Mouse (Mus musculus): ENCODE data around the gene Pdia5. TPM values are rescaled to one million over a fixed set of nuclear protein-coding genes. Genes with fewer than 3 reads are reported as not detected.

Gene Pdia5
- total and polyA plus RNA-seq, 3 experiments = not detected

DNA sequence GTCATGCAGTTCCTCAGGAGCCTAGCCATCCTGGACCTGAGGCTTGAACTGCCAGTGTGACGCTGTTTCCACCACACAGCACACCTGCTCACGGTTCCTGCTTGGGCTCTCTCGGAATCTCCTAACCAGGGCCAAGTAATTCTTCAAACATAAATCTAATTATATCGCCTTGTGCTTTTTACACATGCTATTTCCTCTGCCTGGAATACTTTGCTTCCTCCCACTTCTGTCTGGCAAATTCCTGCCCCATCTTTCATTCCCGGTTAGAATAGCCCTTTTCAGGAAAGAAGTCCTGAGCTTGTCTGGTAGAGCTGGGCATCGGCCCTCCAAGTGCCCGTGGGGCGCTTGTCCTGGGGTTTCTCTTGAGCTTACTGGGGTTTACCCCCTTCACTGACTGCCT lies 47.0 kb upstream of the Pdia5 start:
- Histone ChIP-seq H3K79me2 (ENCODE audit: control insufficient read depth, insufficient read depth, low read length, poor library complexity) (no peaks in the 10 kb centered on the region), H3K4me3 (ENCODE audit: control insufficient read depth in 1 of 2, insufficient read depth in 1 of 2, low read depth in 2 of 2, low read length in 2 of 2) (no peak overlapping the region), H3K9me3 (replicated peaks; ENCODE audit: insufficient read depth, low read length) (no peaks in the 10 kb centered on the region), H3K9ac (ENCODE audit: control insufficient read depth, low read depth, low read length, poor library complexity, severe bottlenecking) (no peak overlapping the region), H3K27me3 (ENCODE audit: control insufficient read depth in 1 of 2, insufficient read depth in 2 of 2, low read length in 2 of 2) (no peaks in the 10 kb centered on the region), H3K36me3 (ENCODE audit: control insufficient read depth in 1 of 2, insufficient read depth in 2 of 2, low read length in 2 of 2) (no peaks in the 10 kb centered on the region), H3K27ac (ENCODE audit: control insufficient read depth, low read depth, low read length) (no peak overlapping the region), H3K4me1 (ENCODE audit: control insufficient read depth in 1 of 2, insufficient read depth in 2 of 2, low read length in 2 of 2) (no peaks in the 10 kb centered on the region)
- DNase-seq (ENCODE audit: low read depth, low spot score) = no peak
- TF ChIP-seq TAL1 (IDR thresholded peaks at IDR 0.05; ENCODE audit: low read length) (no peak), ETS1 (IDR thresholded peaks at IDR 0.05; ENCODE audit: low read depth, low read length) (no peak), USF1 (IDR thresholded peaks at IDR 0.05; ENCODE audit: low read depth, low read length) (no peak), EP300 (IDR thresholded peaks at IDR 0.05; ENCODE audit: low read depth in 1 of 2, low read length in 2 of 2) (no peak), SMC3 (IDR thresholded peaks at IDR 0.05; ENCODE audit: low read depth, low read length) (no peak), POLR2AphosphoS2 (IDR thresholded peaks at IDR 0.05; ENCODE audit: low read length) (no peak), POLR2A (IDR thresholded peaks at IDR 0.05; ENCODE audit: control insufficient read depth in 1 of 2, insufficient read depth in 1 of 2, low read depth in 1 of 2, low read length in 2 of 2, poor library complexity in 1 of 2) (no peak), MAZ (IDR thresholded peaks at IDR 0.05; ENCODE audit: low read depth, low read length) (no peak), MAFK (IDR thresholded peaks at IDR 0.05; ENCODE audit: borderline replicate concordance, low read depth, low read length) (no peak), TCF12 (IDR thresholded peaks at IDR 0.05; ENCODE audit: low read depth, low read length) (no peak), SIN3A (IDR thresholded peaks at IDR 0.05; ENCODE audit: low read length) (no peak), UBTF (IDR thresholded peaks at IDR 0.05; ENCODE audit: borderline replicate concordance, insufficient read depth, low read depth, low read length) (no peak), CTCF (IDR thresholded peaks at IDR 0.05 in 2 of 3, conservative IDR thresholded peaks at IDR 0.05 in 1 of 3; ENCODE audit: control insufficient read depth in 1 of 3, insufficient read depth in 1 of 3, low read depth in 2 of 3, low read length in 3 of 3, poor library complexity in 1 of 3, severe bottlenecking in 1 of 3) (no peak), RAD21 (IDR thresholded peaks at IDR 0.05; ENCODE audit: low read depth, low read length) (no peak), MXI1 (IDR thresholded peaks at IDR 0.05; ENCODE audit: low read depth, low read length) (no peak), MYC (IDR thresholded peaks at IDR 0.05; ENCODE audit: low read depth, low read length) (no peak), ELF1 (IDR thresholded peaks at IDR 0.05; ENCODE audit: low read depth, low read length) (no peak)

DNA sequence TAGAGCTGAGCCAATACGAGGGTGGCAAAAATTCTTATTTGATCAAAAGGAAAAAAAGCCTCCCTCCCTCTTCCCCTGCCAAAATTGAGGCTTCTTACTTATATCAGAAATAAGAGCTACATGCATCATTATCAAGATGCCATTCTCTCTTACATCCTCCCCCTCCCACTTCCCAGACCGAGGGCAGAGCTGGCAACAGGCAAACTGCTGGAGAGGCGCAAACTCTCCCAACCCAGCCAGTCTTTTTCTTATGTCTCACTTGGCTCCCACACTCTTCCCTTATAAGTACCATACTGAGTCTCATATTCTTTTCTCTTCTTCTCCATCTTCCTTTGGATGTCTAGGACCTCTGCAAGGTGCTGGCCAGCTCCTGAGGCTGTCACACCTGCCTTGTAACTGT lies 44.0 kb upstream of the Pdia5 start:
- no peak for DNase-seq (ENCODE audit: low read depth, low spot score)
- Histone ChIP-seq H3K9ac (ENCODE audit: control insufficient read depth, low read depth, low read length, poor library complexity, severe bottlenecking) (no peak overlapping the region), H3K79me2 (ENCODE audit: control insufficient read depth, insufficient read depth, low read length, poor library complexity) (no peaks in the 10 kb centered on the region), H3K4me3 (ENCODE audit: control insufficient read depth in 1 of 2, insufficient read depth in 1 of 2, low read depth in 2 of 2, low read length in 2 of 2) (no peak overlapping the region), H3K27me3 (ENCODE audit: control insufficient read depth in 1 of 2, insufficient read depth in 2 of 2, low read length in 2 of 2) (no peaks in the 10 kb centered on the region), H3K4me1 (ENCODE audit: control insufficient read depth in 1 of 2, insufficient read depth in 2 of 2, low read length in 2 of 2) (no peaks in the 10 kb centered on the region), H3K27ac (ENCODE audit: control insufficient read depth, low read depth, low read length) (no peak overlapping the region), H3K9me3 (replicated peaks; ENCODE audit: insufficient read depth, low read length) (no peaks in the 10 kb centered on the region), H3K36me3 (ENCODE audit: control insufficient read depth in 1 of 2, insufficient read depth in 2 of 2, low read length in 2 of 2) (no peaks in the 10 kb centered on the region)
- TF ChIP-seq TAL1 (IDR thresholded peaks at IDR 0.05; ENCODE audit: low read length) (no peak), MYC (IDR thresholded peaks at IDR 0.05; ENCODE audit: low read depth, low read length) (no peak), ELF1 (IDR thresholded peaks at IDR 0.05; ENCODE audit: low read depth, low read length) (no peak), MXI1 (IDR thresholded peaks at IDR 0.05; ENCODE audit: low read depth, low read length) (no peak), ZMIZ1 (IDR thresholded peaks at IDR 0.05; ENCODE audit: low read depth, low read length) (no peak), KAT2A (conservative IDR thresholded peaks at IDR 0.05; ENCODE audit: low read depth, low read length) (no peak)

Data from MEL (cell line).